ENCODE assay signal across 25 mouse cellular contexts in the genomic region with DNA sequence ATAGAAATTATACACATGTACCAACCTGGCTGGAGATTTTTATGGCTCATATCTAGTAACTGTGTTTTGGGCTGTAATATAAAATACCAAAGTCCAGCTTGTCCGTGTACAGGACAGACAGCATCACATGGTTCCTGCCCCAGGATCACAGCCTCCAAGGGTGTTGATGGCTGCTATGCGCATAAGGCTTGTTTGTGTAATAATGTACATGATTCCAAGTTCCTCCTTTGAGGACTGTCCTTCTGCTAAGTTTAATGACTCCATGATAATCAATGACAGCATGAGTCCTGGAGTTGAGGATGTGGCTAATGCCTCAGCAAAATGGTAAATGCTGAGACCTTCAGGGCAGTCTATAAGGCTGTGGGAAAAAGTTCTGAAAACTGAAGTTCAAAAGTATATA.
DNase-seq lines count a peak whose midpoint lies in the region; ATAC-seq and TF ChIP-seq lines count a peak whose summit lies in the region.
"Had no signal": no experiment of that assay in that cellular context is flagged by ENCODE, and none has a peak within 500 bp of the region (broad histone marks: within the 10 kb centered on the region; RNA-seq: fewer than 3 reads in every experiment).

No protein-coding gene starts in this region.

- no peak overlapping the region for H3K4me3 ChIP-seq in intestine, postnatal 0 days (ENCODE audit: low read depth, low read length)
- H3K4me3 ChIP-seq in intestine, embryonic 16.5 days (ENCODE audit: low read length): no peak overlapping the region
- H3K4me3 ChIP-seq: embryonic facial prominence, embryonic 13.5 days; embryonic facial prominence, embryonic 15.5 days; erythroblast, embryonic 14.5 days; forebrain, embryonic 10.5 days; forebrain, embryonic 12.5 days had no signal

- DNase-seq in ES-CJ7 (ENCODE audit: low read depth, low spot score) (peak; percentile 56), R1 (ENCODE audit: low read depth, low spot score) (peak; percentile 66)
- DNase-seq in thymus, postnatal 25 days: no peak
- DNase-seq in right cerebral cortex, postnatal 36 days (ENCODE audit: low spot score in 2 of 2): no peak
- DNase-seq in right cerebral cortex, postnatal 14 days: no peak
- DNase-seq: adrenal gland, adult 2 months; adrenal gland, postnatal 10 days; adrenal gland, postnatal 25 days; cerebellum, adult 11 months; cerebellum, adult 18-20 months; cerebellum, adult 8-10 months; cerebellum, adult 9-11 months; cerebellum, postnatal 14 days; cerebellum, postnatal 36 days; embryo, embryonic 11 days had no signal

- H3K4me2 ChIP-seq in intestine, postnatal 0 days (replicated peaks; ENCODE audit: low read depth): no peak overlapping the region
- H3K4me2 ChIP-seq in intestine, embryonic 16.5 days (ENCODE audit: low read depth, low read length): no peak overlapping the region
- H3K4me2 ChIP-seq: embryonic facial prominence, embryonic 13.5 days; embryonic facial prominence, embryonic 15.5 days; forebrain, embryonic 12.5 days had no signal

- WGBS in intestine, postnatal 0 days: 72% methylated on average over 2 of the region's 2 CpGs
- 90% methylated on average over 2 of the region's 2 CpGs for WGBS in intestine, embryonic 16.5 days

- no peaks in the 10 kb centered on the region for H3K9me3 ChIP-seq in intestine, postnatal 0 days (ENCODE audit: control insufficient read depth)
- H3K9me3 ChIP-seq in intestine, embryonic 16.5 days (ENCODE audit: control insufficient read depth, low read length): no peaks in the 10 kb centered on the region
- H3K9me3 ChIP-seq: embryonic facial prominence, embryonic 13.5 days; embryonic facial prominence, embryonic 15.5 days; forebrain, embryonic 10.5 days; forebrain, embryonic 12.5 days had no signal

- no peaks in the 10 kb centered on the region for H3K27me3 ChIP-seq in intestine, postnatal 0 days (replicated peaks; ENCODE audit: control insufficient read depth, insufficient read depth, low read length)
- no peaks in the 10 kb centered on the region for H3K27me3 ChIP-seq in intestine, embryonic 16.5 days (replicated peaks; ENCODE audit: control insufficient read depth, insufficient read depth, low read length)
- H3K27me3 ChIP-seq: embryonic facial prominence, embryonic 13.5 days; embryonic facial prominence, embryonic 15.5 days; forebrain, embryonic 12.5 days had no signal

- ATAC-seq in intestine, postnatal 0 days: peak; percentile 33; the same call in 1 of the 2 replicates
- no peak for ATAC-seq in intestine, embryonic 16.5 days
- ATAC-seq: forebrain, embryonic 14.5 days; forebrain, embryonic 16.5 days had no signal

- no peaks in the 10 kb centered on the region for H3K4me1 ChIP-seq in intestine, postnatal 0 days (replicated peaks; ENCODE audit: control insufficient read depth, insufficient read depth, low read length)
- H3K4me1 ChIP-seq in intestine, embryonic 16.5 days (ENCODE audit: control insufficient read depth, insufficient read depth, low read length): no peaks in the 10 kb centered on the region
- H3K4me1 ChIP-seq: embryonic facial prominence, embryonic 13.5 days; embryonic facial prominence, embryonic 15.5 days had no signal

- no peaks in the 10 kb centered on the region for H3K36me3 ChIP-seq in intestine, postnatal 0 days (ENCODE audit: control insufficient read depth, insufficient read depth)
- H3K36me3 ChIP-seq in intestine, embryonic 16.5 days (ENCODE audit: control insufficient read depth, insufficient read depth, low read length): no peaks in the 10 kb centered on the region
- H3K36me3 ChIP-seq: embryonic facial prominence, embryonic 15.5 days; forebrain, embryonic 12.5 days; G1E had no signal

- no peak overlapping the region for H3K27ac ChIP-seq in intestine, postnatal 0 days (ENCODE audit: low read depth, low read length)
- no peak overlapping the region for H3K27ac ChIP-seq in intestine, embryonic 16.5 days (ENCODE audit: low read length)
- H3K27ac ChIP-seq: embryonic facial prominence, embryonic 13.5 days; embryonic facial prominence, embryonic 15.5 days; forebrain, embryonic 10.5 days; forebrain, embryonic 12.5 days had no signal

- H3K9ac ChIP-seq in intestine, postnatal 0 days (ENCODE audit: low read depth, low read length): no peak overlapping the region
- H3K9ac ChIP-seq in intestine, embryonic 16.5 days (ENCODE audit: low read depth, low read length): no peak overlapping the region
- H3K9ac ChIP-seq: embryonic facial prominence, embryonic 13.5 days; embryonic facial prominence, embryonic 15.5 days; forebrain, embryonic 12.5 days had no signal

- TF ChIP-seq CTCF in intestine, postnatal 0 days (IDR thresholded peaks at IDR 0.05; ENCODE audit: low read depth): no peak

Comparison
In these comparisons a context has a peak if more than half of its experiments do, and no peak if none do; other contexts are left out.
1. DNase-seq: peak in ES-CJ7 (single experiment) and R1 (single experiment); none in thymus, postnatal 25 days (single experiment), right cerebral cortex, postnatal 36 days (0 of 2) and right cerebral cortex, postnatal 14 days (single experiment).